Mouse (Mus musculus): ENCODE data around the gene Atp6v1f. TPM values are rescaled to one million over a fixed set of nuclear protein-coding genes. Genes with fewer than 3 reads are reported as not detected.

Atp6v1f gene
- polyA plus RNA-seq, 1 experiment from 2014 or later: 268 TPM

DNA sequence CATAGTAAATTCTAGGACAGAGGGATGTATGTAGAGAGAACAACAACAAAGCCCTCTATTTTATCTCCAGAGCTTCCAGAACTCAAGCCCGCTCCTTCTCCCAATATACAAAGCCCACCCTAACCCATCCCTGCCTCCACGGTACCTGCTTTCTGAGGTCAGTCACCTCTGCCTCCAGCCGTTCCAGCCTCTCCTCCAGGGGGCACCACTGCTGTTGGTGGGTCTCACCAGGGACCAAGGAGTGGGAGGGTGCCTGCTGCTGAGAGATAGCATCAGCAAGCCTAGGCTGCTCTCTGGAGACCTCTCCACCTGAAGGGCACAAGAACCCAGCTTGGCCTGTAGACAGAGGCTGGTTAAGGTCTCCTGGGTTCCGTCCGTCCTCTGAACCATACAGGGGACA, 38.0 kb downstream of the Atp6v1f start:
- Histone ChIP-seq H3K4me1 (peaks cover 39% of the 10 kb centered on the region), H3K4me2 (no peak overlapping the region)
- no peak for ATAC-seq (replicated peaks; ENCODE audit: low FRiP score)

DNA sequence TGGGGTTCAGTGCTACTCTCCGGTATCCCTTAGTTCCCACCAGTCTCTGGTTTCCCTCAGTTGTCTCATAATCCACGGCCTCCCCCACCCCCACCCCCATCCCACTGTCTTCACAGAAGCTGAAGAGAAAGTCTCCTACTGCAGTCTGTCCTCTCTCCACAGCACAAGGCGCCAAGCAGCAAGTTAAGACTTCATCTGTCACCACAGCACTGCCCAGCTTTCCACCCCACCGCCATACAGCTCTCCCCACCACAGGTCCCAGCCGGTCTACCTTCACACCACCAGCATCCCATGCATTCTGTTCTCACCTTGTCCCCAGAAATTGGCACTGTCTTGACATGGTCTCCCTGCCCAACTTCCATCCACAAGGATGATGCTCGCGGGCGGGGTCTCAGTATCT, 39.3 kb downstream of the Atp6v1f start:
- no peaks in the 10 kb centered on the region for H3K9me3 ChIP-seq (replicated peaks)
- H3K4me2 ChIP-seq: peak overlapping the region; percentile 86
- peak overlapping the region; percentile 72 for H3K4me3 ChIP-seq (replicated peaks)
- no peak; the same call in none of the 2 replicates for ATAC-seq (replicated peaks; ENCODE audit: low FRiP score)
- H3K36me3 ChIP-seq: peaks cover 14% of the 10 kb centered on the region; the same call in 1 of the 2 replicates
- peak overlapping the region; percentile 64; the same call in 1 of the 2 replicates for H3K9ac ChIP-seq
- H3K4me1 ChIP-seq: peaks cover 39% of the 10 kb centered on the region
- WGBS: 21% methylated on average over 8 of the region's 8 CpGs
- no peaks in the 10 kb centered on the region for H3K27me3 ChIP-seq
- 0 out of 2 replicates have a peak overlapping the region, but pooled peaks have one; percentile 11 for H3K27ac ChIP-seq

More for the DNA sequence above, 38.0 kb downstream of the Atp6v1f start:
- no peaks in the 10 kb centered on the region for H3K9me3 ChIP-seq (replicated peaks)
- no peak overlapping the region for H3K27ac ChIP-seq
- no peak overlapping the region for H3K9ac ChIP-seq
- WGBS: 89% methylated on average over 5 of the region's 5 CpGs
- no peaks in the 10 kb centered on the region for H3K27me3 ChIP-seq
- no peak overlapping the region for H3K4me3 ChIP-seq (replicated peaks)
- peaks cover 19% of the 10 kb centered on the region; the same call in 1 of the 2 replicates for H3K36me3 ChIP-seq

DNA sequence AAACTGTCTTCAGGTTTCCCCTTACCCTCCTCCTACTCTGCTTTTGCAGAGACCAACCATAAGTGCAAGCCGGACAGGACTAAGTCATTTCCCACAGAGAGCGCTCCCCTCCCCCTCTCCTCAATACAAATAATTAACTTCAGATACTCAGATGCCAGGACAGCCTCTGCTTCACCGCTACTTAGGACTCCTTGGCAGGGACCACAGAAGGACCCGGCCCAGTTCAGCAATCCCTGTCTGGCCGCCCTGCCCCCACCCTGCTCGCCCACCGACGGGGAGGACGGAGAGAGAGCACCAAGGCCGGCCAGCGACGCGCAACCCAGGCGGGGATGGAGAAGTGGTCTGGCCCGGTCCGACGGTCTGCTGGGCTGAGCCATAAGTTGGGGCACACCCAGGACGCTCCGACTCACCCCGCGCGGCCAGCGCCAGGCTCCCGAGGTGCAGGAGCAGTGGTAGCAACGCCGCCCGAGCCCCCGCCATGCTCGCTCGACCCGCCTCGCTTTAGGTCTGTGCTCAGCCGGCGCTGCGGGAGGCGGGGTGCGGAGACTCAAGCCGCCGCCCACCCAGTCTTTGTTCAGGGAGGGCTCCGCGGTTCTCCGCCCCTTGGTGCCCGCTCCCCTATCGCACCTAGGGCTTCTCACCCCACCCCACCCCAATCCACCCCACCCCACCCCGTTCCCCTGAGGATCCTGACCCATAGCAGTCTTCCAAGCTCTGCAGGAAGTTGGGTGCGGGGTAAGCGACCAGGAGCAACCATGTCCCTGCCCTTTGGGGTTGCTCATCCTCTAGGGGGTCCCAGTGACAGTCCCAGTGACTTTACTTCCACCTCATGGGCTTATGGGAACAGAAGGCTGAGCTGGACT, 40.2 kb downstream of the Atp6v1f start, which contains the start of gene Kcp:
Gene Kcp, minus strand, starts transcription at position 506 of the 863 bp plus-strand sequence.
- Histone ChIP-seq H3K27ac (peak within 1 kb of the TSS; percentile 43), H3K4me3 (replicated peaks) (peak within 1 kb of the TSS; percentile 72), H3K36me3 (peaks cover 8% of the 10 kb centered on the region; the same call in 1 of the 2 replicates), H3K9ac (peak within 1 kb of the TSS; percentile 64), H3K27me3 (no peaks in the 10 kb centered on the region), H3K9me3 (replicated peaks) (no peaks in the 10 kb centered on the region), H3K4me2 (peak within 1 kb of the TSS; percentile 86), H3K4me1 (peaks cover 42% of the 10 kb centered on the region)
- ATAC-seq (replicated peaks; ENCODE audit: low FRiP score): peak; percentile 79
- WGBS: 1% methylated on average over 47 of the region's 47 CpGs

DNA sequence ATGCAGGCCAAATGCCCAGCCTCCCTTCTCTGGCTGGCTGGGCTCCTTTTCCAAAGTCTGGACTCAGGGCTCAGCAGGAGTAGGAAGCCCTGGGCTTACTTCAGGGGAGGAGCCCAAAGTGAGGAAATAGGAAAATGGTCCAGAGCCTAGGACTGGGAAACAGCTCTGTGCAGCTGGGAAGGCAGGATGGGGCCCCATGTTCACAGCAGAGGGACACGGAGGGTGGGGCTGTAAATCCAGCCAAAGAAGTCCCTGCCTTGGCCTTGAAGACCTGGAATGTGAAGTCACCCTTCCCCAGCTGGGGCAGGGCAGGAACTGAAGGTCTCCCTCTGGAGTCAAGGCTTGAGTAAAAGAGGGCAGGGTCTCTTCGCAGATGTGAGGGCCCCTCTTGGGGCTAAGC, 41.6 kb downstream of the Atp6v1f start:
- Histone ChIP-seq H3K9me3 (replicated peaks) (no peaks in the 10 kb centered on the region), H3K4me2 (0 out of 2 replicates have a peak overlapping the region, but pooled peaks have one; percentile 86), H3K9ac (no peak overlapping the region), H3K36me3 (peaks cover 3% of the 10 kb centered on the region; the same call in 1 of the 2 replicates), H3K4me3 (replicated peaks) (no peak overlapping the region), H3K27ac (peak overlapping the region; percentile 43), H3K4me1 (peaks cover 55% of the 10 kb centered on the region), H3K27me3 (no peaks in the 10 kb centered on the region)
- WGBS: 20% methylated on average over 2 of the region's 2 CpGs
- no peak for ATAC-seq (replicated peaks; ENCODE audit: low FRiP score)

DNA sequence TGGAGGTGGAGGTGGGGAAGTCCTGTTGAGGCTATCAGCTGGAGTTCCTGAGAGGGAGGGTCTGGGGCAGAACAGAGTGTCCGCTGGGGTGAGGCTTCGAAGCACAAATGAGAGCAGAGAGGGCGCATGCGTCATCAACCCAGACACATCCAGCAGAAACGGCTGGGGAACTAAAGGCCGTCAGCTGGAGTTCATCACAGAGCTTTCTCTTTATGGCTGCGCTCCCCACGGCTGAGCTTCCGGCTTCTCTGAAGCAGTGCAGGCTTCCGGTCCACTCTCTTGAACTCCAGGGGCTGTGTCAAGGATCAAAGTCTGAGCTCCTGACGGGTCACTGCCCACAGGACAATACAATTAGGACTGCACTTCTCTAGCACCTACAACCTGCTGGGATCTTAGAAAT, 45.8 kb downstream of the Atp6v1f start:
- Histone ChIP-seq H3K4me1 (peaks cover 34% of the 10 kb centered on the region), H3K9me3 (replicated peaks) (no peaks in the 10 kb centered on the region), H3K4me2 (peak overlapping the region; percentile 49), H3K27me3 (no peaks in the 10 kb centered on the region), H3K4me3 (replicated peaks) (peak overlapping the region; percentile 7; the same call in 1 of the 2 replicates), H3K9ac (no peak overlapping the region), H3K36me3 (no peaks in the 10 kb centered on the region), H3K27ac (peak overlapping the region; percentile 89)
- whole genome bisulfite sequencing: under 1% methylated on average over 11 of the region's 11 CpGs
- ATAC-seq (replicated peaks; ENCODE audit: low FRiP score): peak; percentile 88

DNA sequence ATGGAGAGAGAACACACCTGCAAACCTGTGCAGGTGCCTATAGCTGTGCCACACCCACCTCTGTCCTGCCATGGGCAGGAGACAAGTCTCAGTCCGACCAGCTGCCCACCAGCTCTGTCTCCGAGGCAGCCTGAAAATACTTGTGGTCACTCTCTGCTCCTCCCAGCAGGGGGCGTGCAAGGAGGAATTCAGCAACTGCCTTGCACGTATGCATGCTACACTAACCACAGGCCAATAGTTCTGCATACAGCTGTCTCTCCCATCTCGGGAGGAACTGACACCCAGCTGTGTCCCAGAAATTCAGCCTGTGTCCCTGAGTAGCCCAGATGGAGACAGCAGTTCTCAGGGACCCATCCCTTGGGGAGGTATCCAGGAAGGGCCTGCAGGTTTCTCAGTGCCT, 49.6 kb downstream of the Atp6v1f start:
- WGBS: 4% methylated on average over 5 of the region's 5 CpGs
- H3K36me3 ChIP-seq: no peaks in the 10 kb centered on the region
- H3K9ac ChIP-seq: no peak overlapping the region
- no peaks in the 10 kb centered on the region for H3K27me3 ChIP-seq
- ATAC-seq (replicated peaks; ENCODE audit: low FRiP score): peak; percentile 26
- no peak overlapping the region for H3K27ac ChIP-seq
- H3K4me1 ChIP-seq: peaks cover 23% of the 10 kb centered on the region
- H3K9me3 ChIP-seq (replicated peaks): no peaks in the 10 kb centered on the region
- H3K4me3 ChIP-seq (replicated peaks): no peak overlapping the region
- H3K4me2 ChIP-seq: no peak overlapping the region

Other genes with a start within 250 kb of the Atp6v1f start
- 30.2 and 33.2 TPM in 2 replicates for gene Hilpda, start 195.2 kb upstream of the Atp6v1f start, polyA plus RNA-seq (2015; fragmentation: Nextera tagmentation; extraction: Ambion mirVana)
- 0.28 and 0.32 TPM in 2 replicates for gene Fam71f2, start 188.1 kb upstream of the Atp6v1f start, polyA plus RNA-seq (2015; fragmentation: Nextera tagmentation; extraction: Ambion mirVana)
- 0.12 and 0.22 TPM in 2 replicates for gene Fam71f1, start 148.6 kb upstream of the Atp6v1f start, polyA plus RNA-seq (2015; fragmentation: Nextera tagmentation; extraction: Ambion mirVana)
- 382 and 391 TPM in 2 replicates for gene Calu, start 119.6 kb upstream of the Atp6v1f start, polyA plus RNA-seq (2015; fragmentation: Nextera tagmentation; extraction: Ambion mirVana)
- 0.26 and 0.29 TPM in 2 replicates for gene Opn1sw, start 79.2 kb upstream of the Atp6v1f start, polyA plus RNA-seq (2015; fragmentation: Nextera tagmentation; extraction: Ambion mirVana)
- 22.5 and 22.6 TPM in 2 replicates for gene Ccdc136, start 71.4 kb upstream of the Atp6v1f start, polyA plus RNA-seq (2015; fragmentation: Nextera tagmentation; extraction: Ambion mirVana)
- 7.7 and 9.3 TPM in 2 replicates for gene Flnc, start 34.5 kb upstream of the Atp6v1f start, polyA plus RNA-seq (2015; fragmentation: Nextera tagmentation; extraction: Ambion mirVana)
- not detected in 2 replicates for gene Atp6v1fnb, start 3.7 kb downstream of the Atp6v1f start, polyA plus RNA-seq (2015; fragmentation: Nextera tagmentation; extraction: Ambion mirVana)
- 24.0 and 27.9 TPM in 2 replicates for gene Kcp, start 40.2 kb downstream of the Atp6v1f start, polyA plus RNA-seq (2015; fragmentation: Nextera tagmentation; extraction: Ambion mirVana)
- gene Irf5, start 58.9 kb downstream of the Atp6v1f start, polyA plus RNA-seq (2015; fragmentation: Nextera tagmentation; extraction: Ambion mirVana): 6.1 and 7.4 TPM in 2 replicates
- gene Tnpo3, start 142.2 kb downstream of the Atp6v1f start, polyA plus RNA-seq (2015; fragmentation: Nextera tagmentation; extraction: Ambion mirVana): 91.3 and 93.2 TPM in 2 replicates
- 19.0 and 19.2 TPM in 2 replicates for gene Tspan33, start 226.5 kb downstream of the Atp6v1f start, polyA plus RNA-seq (2015; fragmentation: Nextera tagmentation; extraction: Ambion mirVana)

Data from kidney, embryonic 15.5 days (tissue).